Mouse (Mus musculus): ENCODE measurements around the gene Snx9. TPM values are rescaled to one million over a fixed set of nuclear protein-coding genes. Genes with fewer than 3 reads are reported as not detected.

The Snx9 gene
- total and polyA plus RNA-seq, 2 experiments: 19.7 to 30.5 TPM

GRCm38 (mm10) chr17:5842988-5843640, 2.0 kb downstream of the Snx9 start:
- Histone ChIP-seq H3K9ac (ENCODE audit: low read depth, low read length) (no peak overlapping the region), H3K27ac (replicated peaks; ENCODE audit: insufficient read depth, low read depth, low read length) (peak overlapping the region; percentile 53), H3K4me1 (ENCODE audit: control insufficient read depth, insufficient read depth, low read length) (peaks cover 6% of the 10 kb centered on the region), H3K4me3 (ENCODE audit: insufficient read depth, low read depth, low read length) (no peak overlapping the region), H3K36me3 (ENCODE audit: control insufficient read depth, insufficient read depth, low read length) (no peaks in the 10 kb centered on the region), H3K79me2 (ENCODE audit: control insufficient read depth, insufficient read depth, low read length) (peaks cover 17% of the 10 kb centered on the region), H3K27me3 (ENCODE audit: control insufficient read depth, insufficient read depth, low read length) (no peaks in the 10 kb centered on the region)
- TF ChIP-seq POLR2A (IDR thresholded peaks at IDR 0.05; ENCODE audit: extremely low read depth, insufficient read depth, low read length) (no peak), CTCF (IDR thresholded peaks at IDR 0.05; ENCODE audit: low read depth, low read length) (no peak)
- peak; percentile 87 for DNase-seq (ENCODE audit: extremely low read depth, low read depth, low spot score)
- WGBS: 28% methylated on average over 9 of the region's 9 CpGs

GRCm38 (mm10) chr17:5843641-5843990, 2.5 kb downstream of the Snx9 start:
- WGBS: 90% methylated on average over 7 of the region's 7 CpGs
- Histone ChIP-seq H3K9ac (ENCODE audit: low read depth, low read length) (no peak overlapping the region), H3K27ac (replicated peaks; ENCODE audit: insufficient read depth, low read depth, low read length) (no peak overlapping the region), H3K79me2 (ENCODE audit: control insufficient read depth, insufficient read depth, low read length) (peaks cover 17% of the 10 kb centered on the region), H3K4me3 (ENCODE audit: insufficient read depth, low read depth, low read length) (no peak overlapping the region), H3K36me3 (ENCODE audit: control insufficient read depth, insufficient read depth, low read length) (no peaks in the 10 kb centered on the region), H3K27me3 (ENCODE audit: control insufficient read depth, insufficient read depth, low read length) (no peaks in the 10 kb centered on the region), H3K4me1 (ENCODE audit: control insufficient read depth, insufficient read depth, low read length) (peaks cover 6% of the 10 kb centered on the region)
- no peak for DNase-seq (ENCODE audit: extremely low read depth, low read depth, low spot score)
- TF ChIP-seq CTCF (IDR thresholded peaks at IDR 0.05; ENCODE audit: low read depth, low read length) (no peak), POLR2A (IDR thresholded peaks at IDR 0.05; ENCODE audit: extremely low read depth, insufficient read depth, low read length) (no peak)

GRCm38 (mm10) chr17:5845376-5845775, 4.2 kb downstream of the Snx9 start:
- no peak overlapping the region for H3K4me3 ChIP-seq (ENCODE audit: insufficient read depth, low read depth, low read length)
- no peak for DNase-seq (ENCODE audit: extremely low read depth, low read depth, low spot score)
- H3K4me1 ChIP-seq (ENCODE audit: control insufficient read depth, insufficient read depth, low read length): peaks cover 11% of the 10 kb centered on the region
- no peak overlapping the region for H3K9ac ChIP-seq (ENCODE audit: low read depth, low read length)
- no peak for TF ChIP-seq POLR2A (IDR thresholded peaks at IDR 0.05; ENCODE audit: extremely low read depth, insufficient read depth, low read length)
- TF ChIP-seq CTCF (IDR thresholded peaks at IDR 0.05; ENCODE audit: low read depth, low read length): no peak
- WGBS: 70% methylated on average over 4 of the region's 4 CpGs
- no peak overlapping the region for H3K27ac ChIP-seq (replicated peaks; ENCODE audit: insufficient read depth, low read depth, low read length)
- H3K27me3 ChIP-seq (ENCODE audit: control insufficient read depth, insufficient read depth, low read length): no peaks in the 10 kb centered on the region
- no peaks in the 10 kb centered on the region for H3K36me3 ChIP-seq (ENCODE audit: control insufficient read depth, insufficient read depth, low read length)
- H3K79me2 ChIP-seq (ENCODE audit: control insufficient read depth, insufficient read depth, low read length): peaks cover 21% of the 10 kb centered on the region

- Histone ChIP-seq H3K9ac (ENCODE audit: low read depth, low read length) (no peak overlapping the region), H3K27me3 (ENCODE audit: control insufficient read depth, insufficient read depth, low read length) (no peaks in the 10 kb centered on the region), H3K27ac (replicated peaks; ENCODE audit: insufficient read depth, low read depth, low read length) (no peak overlapping the region), H3K36me3 (ENCODE audit: control insufficient read depth, insufficient read depth, low read length) (no peaks in the 10 kb centered on the region), H3K4me1 (ENCODE audit: control insufficient read depth, insufficient read depth, low read length) (peaks cover 11% of the 10 kb centered on the region), H3K4me3 (ENCODE audit: insufficient read depth, low read depth, low read length) (no peak overlapping the region), H3K79me2 (ENCODE audit: control insufficient read depth, insufficient read depth, low read length) (peaks cover 28% of the 10 kb centered on the region)
- TF ChIP-seq CTCF (IDR thresholded peaks at IDR 0.05; ENCODE audit: low read depth, low read length) (no peak), POLR2A (IDR thresholded peaks at IDR 0.05; ENCODE audit: extremely low read depth, insufficient read depth, low read length) (no peak)
- no peak for DNase-seq (ENCODE audit: extremely low read depth, low read depth, low spot score)
- 83% methylated on average over 8 of the region's 8 CpGs for WGBS
Measured at GRCm38 (mm10) chr17:5846101-5846500, 5.0 kb downstream of the Snx9 start.

GRCm38 (mm10) chr17:5848706-5849415, 7.7 kb downstream of the Snx9 start:
- no peaks in the 10 kb centered on the region for H3K27me3 ChIP-seq (ENCODE audit: control insufficient read depth, insufficient read depth, low read length)
- H3K36me3 ChIP-seq (ENCODE audit: control insufficient read depth, insufficient read depth, low read length): no peaks in the 10 kb centered on the region
- H3K79me2 ChIP-seq (ENCODE audit: control insufficient read depth, insufficient read depth, low read length): peaks cover 41% of the 10 kb centered on the region
- H3K4me3 ChIP-seq (ENCODE audit: insufficient read depth, low read depth, low read length): 0 out of 2 replicates have a peak overlapping the region, but pooled peaks have one; percentile 45
- peak overlapping the region; percentile 24 for H3K27ac ChIP-seq (replicated peaks; ENCODE audit: insufficient read depth, low read depth, low read length)
- no peak for DNase-seq (ENCODE audit: extremely low read depth, low read depth, low spot score)
- TF ChIP-seq CTCF (IDR thresholded peaks at IDR 0.05; ENCODE audit: low read depth, low read length) (no peak), POLR2A (IDR thresholded peaks at IDR 0.05; ENCODE audit: extremely low read depth, insufficient read depth, low read length) (no peak)
- peaks cover 7% of the 10 kb centered on the region for H3K4me1 ChIP-seq (ENCODE audit: control insufficient read depth, insufficient read depth, low read length)
- H3K9ac ChIP-seq (ENCODE audit: low read depth, low read length): peak overlapping the region; percentile 59
- WGBS: 64% methylated on average over 10 of the region's 10 CpGs
